Comparison of ENCODE assay signal across 8 mouse cellular contexts in genomic region chr1:42953482-42953822, GRCm38 (mm10). TPM values are rescaled to one million over a fixed set of nuclear protein-coding genes. Genes with fewer than 3 reads are reported as not detected.
A peak's percentile ranks its signal among the peaks of the same experiment; 100 is the strongest.
DNase-seq lines count a peak whose midpoint lies in the region; ATAC-seq and TF ChIP-seq lines count a peak whose summit lies in the region.

No protein-coding gene starts in this region.

- no peaks in the 10 kb centered on the region for H3K36me3 ChIP-seq in lung, embryonic 14.5 days (ENCODE audit: insufficient read depth)
- no peaks in the 10 kb centered on the region for H3K36me3 ChIP-seq in embryonic facial prominence, embryonic 14.5 days (ENCODE audit: control insufficient read depth, insufficient read depth, low read length)
- no peaks in the 10 kb centered on the region for H3K36me3 ChIP-seq in intestine, embryonic 14.5 days (ENCODE audit: control insufficient read depth, insufficient read depth, low read length)
- no peaks in the 10 kb centered on the region for H3K36me3 ChIP-seq in neural tube, embryonic 15.5 days

- no peaks in the 10 kb centered on the region for H3K27me3 ChIP-seq in lung, embryonic 14.5 days (ENCODE audit: insufficient read depth, low read length)
- no peaks in the 10 kb centered on the region for H3K27me3 ChIP-seq in embryonic facial prominence, embryonic 14.5 days (replicated peaks; ENCODE audit: control insufficient read depth, insufficient read depth, low read length)
- H3K27me3 ChIP-seq in intestine, embryonic 14.5 days (replicated peaks; ENCODE audit: control insufficient read depth, insufficient read depth, low read length): no peaks in the 10 kb centered on the region
- H3K27me3 ChIP-seq in neural tube, embryonic 15.5 days (replicated peaks): no peaks in the 10 kb centered on the region

- WGBS in lung, embryonic 14.5 days: 1% methylated on average over 16 of the region's 16 CpGs
- 1% methylated on average over 12 of the region's 16 CpGs for WGBS in embryonic facial prominence, embryonic 14.5 days
- WGBS in intestine, embryonic 14.5 days: under 1% methylated on average over 16 of the region's 16 CpGs
- WGBS in neural tube, embryonic 15.5 days: 2% methylated on average over 16 of the region's 16 CpGs

- no peaks in the 10 kb centered on the region for H3K4me1 ChIP-seq in lung, embryonic 14.5 days (ENCODE audit: insufficient read depth)
- no peaks in the 10 kb centered on the region for H3K4me1 ChIP-seq in embryonic facial prominence, embryonic 14.5 days (ENCODE audit: control insufficient read depth, insufficient read depth, low read length)
- H3K4me1 ChIP-seq in intestine, embryonic 14.5 days (replicated peaks; ENCODE audit: control insufficient read depth, insufficient read depth, low read length): no peaks in the 10 kb centered on the region
- H3K4me1 ChIP-seq in neural tube, embryonic 15.5 days: peaks cover 14% of the 10 kb centered on the region

- 0 out of 2 replicates have a peak overlapping the region, but pooled peaks have one; percentile 30 for H3K27ac ChIP-seq in lung, embryonic 14.5 days (ENCODE audit: low read depth)
- H3K27ac ChIP-seq in embryonic facial prominence, embryonic 14.5 days (replicated peaks; ENCODE audit: low read depth, low read length): peak overlapping the region; percentile 74; the same call in 1 of the 2 replicates
- H3K27ac ChIP-seq in intestine, embryonic 14.5 days (ENCODE audit: low read depth): no peak overlapping the region
- peak overlapping the region; percentile 88 for H3K27ac ChIP-seq in neural tube, embryonic 15.5 days (replicated peaks)

- H3K4me3 ChIP-seq in lung, embryonic 14.5 days (ENCODE audit: low read depth, low read length): peak overlapping the region; percentile 71
- peak overlapping the region; percentile 77 for H3K4me3 ChIP-seq in embryonic facial prominence, embryonic 14.5 days (ENCODE audit: low read depth, low read length)
- H3K4me3 ChIP-seq in intestine, embryonic 14.5 days (ENCODE audit: low read depth, low read length): peak overlapping the region; percentile 63
- H3K4me3 ChIP-seq in neural tube, embryonic 15.5 days (replicated peaks): peak overlapping the region; percentile 86

- H3K9me3 ChIP-seq in lung, embryonic 14.5 days (ENCODE audit: low read depth, low read length): no peaks in the 10 kb centered on the region
- no peaks in the 10 kb centered on the region for H3K9me3 ChIP-seq in embryonic facial prominence, embryonic 14.5 days (ENCODE audit: control insufficient read depth, low read length)
- no peaks in the 10 kb centered on the region for H3K9me3 ChIP-seq in intestine, embryonic 14.5 days (ENCODE audit: control insufficient read depth, low read length)
- H3K9me3 ChIP-seq in neural tube, embryonic 15.5 days (replicated peaks): no peaks in the 10 kb centered on the region

- H3K9ac ChIP-seq in lung, embryonic 14.5 days: peak overlapping the region; percentile 71
- H3K9ac ChIP-seq in embryonic facial prominence, embryonic 14.5 days (ENCODE audit: low read depth, low read length): peak overlapping the region; percentile 83
- H3K9ac ChIP-seq in intestine, embryonic 14.5 days (ENCODE audit: low read length): peak overlapping the region; percentile 76
- H3K9ac ChIP-seq in neural tube, embryonic 15.5 days (replicated peaks): peak overlapping the region; percentile 96

- peak overlapping the region; percentile 86 for H3K4me2 ChIP-seq in lung, embryonic 14.5 days
- H3K4me2 ChIP-seq in embryonic facial prominence, embryonic 14.5 days (ENCODE audit: low read depth, low read length): peak overlapping the region; percentile 87
- peak overlapping the region; percentile 78 for H3K4me2 ChIP-seq in intestine, embryonic 14.5 days (ENCODE audit: low read length)
- H3K4me2 ChIP-seq in neural tube, embryonic 15.5 days: peak overlapping the region; percentile 84

- peak; percentile 51 for ATAC-seq in lung, embryonic 14.5 days (ENCODE audit: insufficient read depth)
- peak; percentile 33; the same call in 1 of the 2 replicates for ATAC-seq in embryonic facial prominence, embryonic 14.5 days (ENCODE audit: low read depth)
- ATAC-seq in intestine, embryonic 14.5 days (replicated peaks; ENCODE audit: low FRiP score, low TSS enrichment, low read depth): peak; percentile 41
- peak; percentile 62 for ATAC-seq in neural tube, embryonic 15.5 days (ENCODE audit: low FRiP score)

- peak; percentile 46 for DNase-seq in lung, embryonic 14.5 days
- DNase-seq in lung, postnatal 10 days: no peak
- DNase-seq in embryonic facial prominence, embryonic 14.5 days (ENCODE audit: low spot score): peak; percentile 28
- DNase-seq in intestine, embryonic 14.5 days (ENCODE audit: low spot score): peak; percentile 55
- DNase-seq in gastrocnemius, postnatal 25 days: no peak
- DNase-seq in cerebellum, postnatal 25 days: no peak
- DNase-seq in thymus, postnatal 0 days (ENCODE audit: low spot score): no peak

- no peak for TF ChIP-seq CTCF in lung, embryonic 14.5 days (IDR thresholded peaks at IDR 0.05; ENCODE audit: low read depth)

RNA-seq across cellular contexts. Expression of gene Gpr45, which starts 0.8 kb away (rescaled TPM):
- 4.6 and 6.0 TPM in 2 replicates for polyA plus RNA-seq in lung, embryonic 14.5 days (2014; fragmentation: Nextera tagmentation; extraction: Ambion mirVana)
- polyA plus RNA-seq in embryonic facial prominence, embryonic 14.5 days (2014; fragmentation: Nextera tagmentation; extraction: Ambion mirVana): 4.6 and 6.1 TPM in 2 replicates
- polyA plus RNA-seq in intestine, embryonic 14.5 days (2014; fragmentation: Nextera tagmentation; extraction: Ambion mirVana): 6.4 and 7.0 TPM in 2 replicates
- 11.9 and 14.1 TPM in 2 replicates for polyA plus RNA-seq in neural tube, embryonic 15.5 days (2015; fragmentation: Nextera tagmentation; extraction: Ambion mirVana)
- not detected for total RNA-seq in gastrocnemius, postnatal 25 days (2021)
- 2.9 and 3.8 TPM in 2 replicates for polyA plus RNA-seq in thymus, postnatal 0 days (2015; fragmentation: Nextera tagmentation; extraction: Ambion mirVana)

Comparison
In these comparisons a context has a peak if more than half of its experiments do, and no peak if none do; other contexts are left out.
1. DNase-seq: peak in lung, embryonic 14.5 days (single experiment), embryonic facial prominence, embryonic 14.5 days (single experiment) and intestine, embryonic 14.5 days (single experiment); none in lung, postnatal 10 days (single experiment), gastrocnemius, postnatal 25 days (single experiment), cerebellum, postnatal 25 days (0 of 2) and thymus, postnatal 0 days (single experiment).
2. Peak in every context shown above with its lines, with median percentiles within 50 percentile points of each other: ATAC-seq, H3K4me2 ChIP-seq, H3K4me3 ChIP-seq and H3K9ac ChIP-seq.